Mouse (Mus musculus): ENCODE data around the gene Sgsh.

GRCm38 (mm10) chr11:119339179-119339578 lies 16.2 kb downstream of the Sgsh start:
- TF ChIP-seq CTCF (IDR thresholded peaks at IDR 0.05), result no peak
- TF ChIP-seq POLR2A (IDR thresholded peaks at IDR 0.05; ENCODE audit: insufficient read depth, low read depth, low read length), result no peak
- TF ChIP-seq EP300 (IDR thresholded peaks at IDR 0.05; ENCODE audit: insufficient read depth, low read depth, low read length), result no peak

Measured in heart, adult 2 months (tissue).